Mouse (Mus musculus): ENCODE measurements around the gene Dse. TPM values are rescaled to one million over a fixed set of nuclear protein-coding genes. Genes with fewer than 3 reads are reported as not detected.

Dse gene
- polyA plus RNA-seq, 1 experiment: 8.7 TPM

DNA sequence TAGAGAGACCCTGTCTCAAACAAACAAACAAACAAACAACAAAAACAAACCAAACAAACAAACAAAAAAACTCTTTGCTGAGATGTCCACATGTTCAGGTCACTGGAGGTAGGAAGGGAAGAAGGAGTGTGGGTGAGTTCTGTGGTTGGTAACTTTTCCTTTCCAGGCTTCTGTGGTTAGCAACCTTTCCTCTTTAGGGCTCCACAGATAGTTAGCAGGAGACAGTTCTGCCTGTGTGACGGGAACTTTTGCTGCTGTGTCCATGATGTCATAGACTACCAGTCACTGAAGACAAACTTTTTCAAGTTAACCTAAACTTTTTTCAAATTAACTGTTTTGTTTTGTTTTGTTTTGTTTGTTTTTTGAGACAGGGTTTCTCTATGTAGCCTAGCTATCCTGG is 8.2 kb upstream of the Dse start:
- Histone ChIP-seq H3K36me3 (ENCODE audit: control insufficient read depth, insufficient read depth) (no peaks in the 10 kb centered on the region), H3K27me3 (ENCODE audit: control insufficient read depth, insufficient read depth, insufficient read length) (no peaks in the 10 kb centered on the region), H3K79me3 (ENCODE audit: low read depth) (no peaks in the 10 kb centered on the region), H3K79me2 (ENCODE audit: control insufficient read depth, insufficient read depth) (no peaks in the 10 kb centered on the region), H3ac (ENCODE audit: control insufficient read depth, insufficient read length, low read depth) (no peak overlapping the region), H3K4me3 (ENCODE audit: insufficient read depth, poor library complexity, severe bottlenecking) (no peak overlapping the region)
- no peak for TF ChIP-seq USF1 (IDR thresholded peaks at IDR 0.05; ENCODE audit: low read depth)
- TF ChIP-seq FOSL1 (IDR thresholded peaks at IDR 0.05; ENCODE audit: insufficient read depth, low read length, poor library complexity, severe bottlenecking): no peak
- TF ChIP-seq CTCF (IDR thresholded peaks at IDR 0.05; ENCODE audit: control insufficient read depth, insufficient read depth, insufficient read length): no peak
- TF ChIP-seq CEBPB (IDR thresholded peaks at IDR 0.05; ENCODE audit: low read depth): no peak
- no peak for TF ChIP-seq MYOD1 (IDR thresholded peaks at IDR 0.05; ENCODE audit: control insufficient read depth, insufficient read length, low read depth)
- TF ChIP-seq MAX (IDR thresholded peaks at IDR 0.05): no peak
- no peak for TF ChIP-seq MYOG (IDR thresholded peaks at IDR 0.05; ENCODE audit: control insufficient read depth, extremely low read depth, insufficient read length)

GRCm38 (mm10) chr10:34209951-34210350 is 2.4 kb upstream of the Dse start:
- no peak overlapping the region for H3K4me3 ChIP-seq (ENCODE audit: insufficient read depth, poor library complexity, severe bottlenecking)
- no peak overlapping the region for H3ac ChIP-seq (ENCODE audit: control insufficient read depth, insufficient read length, low read depth)
- no peaks in the 10 kb centered on the region for H3K36me3 ChIP-seq (ENCODE audit: control insufficient read depth, insufficient read depth)
- no peaks in the 10 kb centered on the region for H3K27me3 ChIP-seq (ENCODE audit: control insufficient read depth, insufficient read depth, insufficient read length)
- TF ChIP-seq MYOG (IDR thresholded peaks at IDR 0.05; ENCODE audit: control insufficient read depth, extremely low read depth, insufficient read length) (no peak), CEBPB (IDR thresholded peaks at IDR 0.05; ENCODE audit: low read depth) (no peak), CTCF (IDR thresholded peaks at IDR 0.05; ENCODE audit: control insufficient read depth, insufficient read depth, insufficient read length) (no peak), USF1 (IDR thresholded peaks at IDR 0.05; ENCODE audit: low read depth) (no peak), FOSL1 (IDR thresholded peaks at IDR 0.05; ENCODE audit: insufficient read depth, low read length, poor library complexity, severe bottlenecking) (no peak), MYOD1 (IDR thresholded peaks at IDR 0.05; ENCODE audit: control insufficient read depth, insufficient read length, low read depth) (no peak), MAX (IDR thresholded peaks at IDR 0.05) (no peak)
- peaks cover 12% of the 10 kb centered on the region for H3K79me3 ChIP-seq (ENCODE audit: low read depth)
- peaks cover 20% of the 10 kb centered on the region for H3K79me2 ChIP-seq (ENCODE audit: control insufficient read depth, insufficient read depth)

DNA sequence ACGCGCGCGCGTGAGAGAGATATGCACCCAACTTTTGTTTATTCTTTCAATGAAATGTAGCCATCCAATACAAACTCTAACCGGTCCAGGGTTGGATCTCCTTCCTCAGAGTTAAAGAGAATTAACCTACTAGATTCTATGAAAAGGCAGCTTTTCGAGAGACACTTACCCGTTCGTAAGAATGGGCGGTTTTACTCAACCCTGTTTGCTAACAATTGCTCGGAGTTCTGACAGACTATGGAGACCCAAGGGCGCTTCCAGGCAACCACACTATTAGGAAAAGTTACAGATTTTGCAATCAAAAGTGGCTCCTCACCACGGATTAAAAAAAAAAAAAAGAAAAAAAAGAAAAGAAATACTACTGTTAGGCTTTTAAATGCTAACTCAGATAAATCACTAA is 516 bp upstream of the Dse start:
- peaks cover 29% of the 10 kb centered on the region for H3K79me3 ChIP-seq (ENCODE audit: low read depth)
- H3K4me3 ChIP-seq (ENCODE audit: insufficient read depth, poor library complexity, severe bottlenecking): no peak overlapping the region
- peaks cover 9% of the 10 kb centered on the region for H3K36me3 ChIP-seq (ENCODE audit: control insufficient read depth, insufficient read depth)
- TF ChIP-seq CEBPB (IDR thresholded peaks at IDR 0.05; ENCODE audit: low read depth) (no peak), FOSL1 (IDR thresholded peaks at IDR 0.05; ENCODE audit: insufficient read depth, low read length, poor library complexity, severe bottlenecking) (no peak), USF1 (IDR thresholded peaks at IDR 0.05; ENCODE audit: low read depth) (no peak), MYOD1 (IDR thresholded peaks at IDR 0.05; ENCODE audit: control insufficient read depth, insufficient read length, low read depth) (no peak), CTCF (IDR thresholded peaks at IDR 0.05; ENCODE audit: control insufficient read depth, insufficient read depth, insufficient read length) (no peak), MAX (IDR thresholded peaks at IDR 0.05) (no peak), MYOG (IDR thresholded peaks at IDR 0.05; ENCODE audit: control insufficient read depth, extremely low read depth, insufficient read length) (no peak)
- peaks cover 39% of the 10 kb centered on the region for H3K79me2 ChIP-seq (ENCODE audit: control insufficient read depth, insufficient read depth)
- H3ac ChIP-seq (ENCODE audit: control insufficient read depth, insufficient read length, low read depth): no peak overlapping the region
- H3K27me3 ChIP-seq (ENCODE audit: control insufficient read depth, insufficient read depth, insufficient read length): no peaks in the 10 kb centered on the region

DNA sequence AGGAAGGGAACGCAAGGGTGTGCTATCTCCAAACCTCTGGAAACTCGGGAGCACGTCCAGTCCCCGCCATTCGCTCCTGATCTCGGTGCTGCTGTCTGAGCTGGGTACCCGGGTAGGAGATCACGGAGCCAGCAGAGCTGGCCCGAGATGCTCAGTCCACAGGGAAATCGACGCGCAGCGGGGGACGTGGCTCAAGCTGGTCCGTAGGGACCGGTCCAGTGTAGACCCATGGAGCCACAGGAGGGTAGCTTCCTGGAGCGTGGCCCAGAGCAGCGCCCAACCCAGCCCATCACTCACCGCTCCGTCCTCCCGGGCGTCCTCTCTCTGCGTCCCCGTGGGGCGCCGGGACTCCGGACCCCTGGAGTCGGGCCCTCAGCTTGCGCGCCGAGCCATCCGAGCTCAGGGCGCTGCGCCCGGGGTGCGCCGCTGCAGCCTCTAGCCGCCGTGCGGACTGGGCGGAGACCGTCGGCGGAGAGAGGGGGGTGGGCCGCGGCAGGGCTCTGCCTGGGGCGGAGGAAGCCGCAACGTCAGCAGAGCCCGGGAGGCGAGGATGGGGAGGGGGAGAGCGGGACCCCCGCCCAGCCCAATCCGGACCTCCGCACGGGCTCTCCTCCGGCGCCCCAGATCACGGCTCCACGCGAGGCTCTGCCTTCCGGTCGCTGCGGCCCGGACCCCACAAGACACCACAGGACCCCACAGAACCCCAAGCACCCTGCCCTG is 572 bp downstream of the Dse start:
- H3ac ChIP-seq (ENCODE audit: control insufficient read depth, insufficient read length, low read depth): peak overlapping the region; percentile 99
- no peaks in the 10 kb centered on the region for H3K27me3 ChIP-seq (ENCODE audit: control insufficient read depth, insufficient read depth, insufficient read length)

GRCm38 (mm10) chr10:34206436-34206782 is 1.1 kb downstream of the Dse start:
- no peaks in the 10 kb centered on the region for H3K27me3 ChIP-seq (ENCODE audit: control insufficient read depth, insufficient read depth, insufficient read length)
- peak overlapping the region; percentile 72 for H3K4me3 ChIP-seq (ENCODE audit: insufficient read depth, poor library complexity, severe bottlenecking)
- H3ac ChIP-seq (ENCODE audit: control insufficient read depth, insufficient read length, low read depth): peak overlapping the region; percentile 99
- H3K79me3 ChIP-seq (ENCODE audit: low read depth): peaks cover 42% of the 10 kb centered on the region
- peaks cover 9% of the 10 kb centered on the region for H3K36me3 ChIP-seq (ENCODE audit: control insufficient read depth, insufficient read depth)
- peak; percentile 88 for TF ChIP-seq MAX (IDR thresholded peaks at IDR 0.05)
- no peak for TF ChIP-seq MYOD1 (IDR thresholded peaks at IDR 0.05; ENCODE audit: control insufficient read depth, insufficient read length, low read depth)
- no peak for TF ChIP-seq CTCF (IDR thresholded peaks at IDR 0.05; ENCODE audit: control insufficient read depth, insufficient read depth, insufficient read length)
- peak; percentile 95 for TF ChIP-seq CEBPB (IDR thresholded peaks at IDR 0.05; ENCODE audit: low read depth)
- peaks cover 56% of the 10 kb centered on the region for H3K79me2 ChIP-seq (ENCODE audit: control insufficient read depth, insufficient read depth)

More for the DNA sequence above, 572 bp downstream of the Dse start:
- Histone ChIP-seq H3K79me3 (ENCODE audit: low read depth) (peaks cover 39% of the 10 kb centered on the region), H3K36me3 (ENCODE audit: control insufficient read depth, insufficient read depth) (peaks cover 9% of the 10 kb centered on the region), H3K4me3 (ENCODE audit: insufficient read depth, poor library complexity, severe bottlenecking) (peak overlapping the region; percentile 72), H3K79me2 (ENCODE audit: control insufficient read depth, insufficient read depth) (peaks cover 50% of the 10 kb centered on the region)
- no peak for TF ChIP-seq CTCF (IDR thresholded peaks at IDR 0.05; ENCODE audit: control insufficient read depth, insufficient read depth, insufficient read length)

GRCm38 (mm10) chr10:34205825-34206224 is 1.7 kb downstream of the Dse start:
- Histone ChIP-seq H3K79me2 (ENCODE audit: control insufficient read depth, insufficient read depth) (peaks cover 62% of the 10 kb centered on the region), H3K79me3 (ENCODE audit: low read depth) (peaks cover 47% of the 10 kb centered on the region), H3K4me3 (ENCODE audit: insufficient read depth, poor library complexity, severe bottlenecking) (peak overlapping the region; percentile 72), H3K27me3 (ENCODE audit: control insufficient read depth, insufficient read depth, insufficient read length) (no peaks in the 10 kb centered on the region), H3K36me3 (ENCODE audit: control insufficient read depth, insufficient read depth) (peaks cover 14% of the 10 kb centered on the region), H3ac (ENCODE audit: control insufficient read depth, insufficient read length, low read depth) (no peak overlapping the region)
- TF ChIP-seq MYOD1 (IDR thresholded peaks at IDR 0.05; ENCODE audit: control insufficient read depth, insufficient read length, low read depth) (no peak), USF1 (IDR thresholded peaks at IDR 0.05; ENCODE audit: low read depth) (no peak), FOSL1 (IDR thresholded peaks at IDR 0.05; ENCODE audit: insufficient read depth, low read length, poor library complexity, severe bottlenecking) (no peak), MYOG (IDR thresholded peaks at IDR 0.05; ENCODE audit: control insufficient read depth, extremely low read depth, insufficient read length) (no peak), CTCF (IDR thresholded peaks at IDR 0.05; ENCODE audit: control insufficient read depth, insufficient read depth, insufficient read length) (no peak), CEBPB (IDR thresholded peaks at IDR 0.05; ENCODE audit: low read depth) (no peak), MAX (IDR thresholded peaks at IDR 0.05) (no peak)

Data from C2C12 (cell line).